Mouse (Mus musculus): ENCODE measurements around the gene Tmod3.
"Not testable (repeated sequence)": the region's sequence is repeated elsewhere in the genome, so short reads cannot be mapped to it uniquely, and the experiment has no call there.

The Tmod3 gene

GRCm38 (mm10) chr9:75558360-75558759 is 1.1 kb downstream of the Tmod3 start:
- DNase-seq (ENCODE audit: low read depth, low spot score): no peak

DNA sequence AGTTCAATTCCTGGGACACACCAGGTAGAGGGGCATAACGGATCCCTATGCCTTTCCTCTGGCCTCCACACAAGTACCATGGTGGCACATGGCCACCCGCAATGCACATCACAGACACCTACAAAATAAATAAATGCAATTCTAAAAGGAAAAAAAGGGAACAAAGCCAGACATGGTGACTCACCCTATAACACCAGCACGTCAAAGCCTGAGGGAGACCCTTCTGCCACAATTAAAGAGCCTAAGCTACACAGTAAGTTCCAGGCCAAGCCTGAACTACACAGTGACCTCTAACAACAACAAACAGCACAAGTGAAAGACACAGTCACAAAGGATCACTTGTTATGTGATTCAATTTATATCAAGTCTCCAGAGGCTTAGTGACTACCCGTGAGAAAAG is 5.7 kb downstream of the Tmod3 start:
- no peak for DNase-seq (ENCODE audit: low read depth, low spot score)

GRCm38 (mm10) chr9:75551342-75551741 is 8.1 kb downstream of the Tmod3 start:
- no peak for DNase-seq (ENCODE audit: low read depth, low spot score)

DNA sequence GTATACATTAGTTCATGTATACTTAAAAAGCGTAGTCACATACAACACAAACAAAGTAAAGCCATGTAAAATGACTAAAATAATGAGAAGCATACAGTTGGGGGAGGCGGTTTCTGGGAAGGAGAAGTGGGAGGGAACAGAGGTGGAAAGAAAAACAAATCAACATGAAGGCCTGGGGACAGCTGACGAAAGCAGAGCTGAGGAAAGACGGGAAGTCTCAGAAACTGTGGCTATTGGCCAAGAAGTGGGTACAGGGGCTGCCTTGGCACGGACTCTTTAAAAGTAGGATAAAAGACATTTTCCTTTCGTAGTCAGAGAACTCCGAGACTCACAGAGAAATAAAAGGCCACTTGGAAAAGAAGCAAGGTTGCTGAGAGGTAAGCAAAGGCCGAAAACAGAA is 10.4 kb downstream of the Tmod3 start:
- no peak for DNase-seq (ENCODE audit: low read depth, low spot score)

DNA sequence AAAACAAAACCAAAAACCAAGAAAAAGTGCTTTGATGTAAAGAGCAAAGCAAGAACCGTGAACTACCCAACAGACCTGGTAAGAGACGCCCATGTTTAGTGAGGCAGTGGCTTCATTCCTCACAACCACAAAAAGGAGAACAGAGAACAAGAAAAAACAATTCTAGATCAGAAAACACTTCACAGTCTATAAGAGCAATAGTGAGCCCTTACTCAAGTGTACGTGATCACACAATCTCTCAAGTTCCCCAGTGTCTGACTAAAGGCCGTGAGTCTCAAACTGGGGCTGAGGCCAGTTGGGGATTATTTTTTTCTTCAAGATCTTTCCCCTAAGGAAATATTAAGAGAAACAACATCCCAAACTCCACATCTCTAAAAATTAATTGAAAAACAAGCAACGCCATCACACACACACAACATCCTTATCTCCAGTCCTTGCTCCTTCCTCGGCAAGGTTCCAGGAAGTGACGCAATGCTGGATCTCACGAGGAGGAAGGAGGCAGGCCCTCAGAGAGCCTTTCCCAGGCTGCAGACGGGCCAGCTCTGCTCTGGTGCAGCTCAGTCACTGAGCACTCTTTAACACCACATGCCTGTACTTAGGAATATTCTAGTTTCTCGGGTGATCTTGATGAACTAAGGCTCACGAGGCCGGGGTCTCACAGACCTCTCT is 12.4 kb downstream of the Tmod3 start:
- DNase-seq (ENCODE audit: low read depth, low spot score): no peak

DNA sequence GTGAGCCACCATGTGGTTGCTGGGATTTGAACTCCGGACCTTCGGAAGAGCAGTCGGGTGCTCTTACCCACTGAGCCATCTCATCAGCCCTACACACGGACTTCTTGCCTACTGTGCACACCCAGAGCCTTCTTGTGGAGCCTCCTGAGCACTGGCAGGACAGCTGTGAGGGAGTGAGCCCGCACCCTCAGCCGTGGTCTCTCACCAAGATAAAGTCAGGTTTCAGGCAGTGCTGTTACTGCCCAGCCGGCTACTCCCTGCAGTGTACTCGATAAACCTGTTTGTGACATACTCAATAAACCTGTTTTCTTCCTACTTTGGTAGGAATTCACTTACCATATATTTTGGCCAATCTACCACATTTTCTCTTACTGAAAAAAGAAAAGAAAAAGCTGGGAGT is 13.9 kb downstream of the Tmod3 start:
- DNase-seq (ENCODE audit: low read depth, low spot score): no peak

GRCm38 (mm10) chr9:75541497-75541896 is 18.0 kb downstream of the Tmod3 start:
- no peak for DNase-seq (ENCODE audit: low read depth, low spot score)

DNA sequence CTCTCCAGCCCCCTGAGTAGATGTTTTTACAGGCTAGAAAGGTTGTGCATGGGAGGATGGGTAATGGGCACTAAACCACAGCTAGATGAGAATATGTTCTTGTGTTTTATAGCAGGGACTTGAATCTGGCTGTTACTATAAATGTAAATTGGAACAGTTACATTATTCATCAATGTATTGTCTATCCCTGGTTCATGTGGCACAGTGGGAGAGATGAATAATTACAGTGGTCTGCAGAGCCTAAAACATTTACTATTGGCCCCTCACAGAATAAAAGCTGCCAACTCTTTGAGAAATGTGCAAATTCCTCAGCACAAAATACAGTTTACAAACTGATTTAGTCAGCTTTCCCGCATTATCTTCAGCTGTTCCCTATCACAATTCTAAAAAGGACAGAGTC is 23.0 kb downstream of the Tmod3 start:
- DNase-seq (ENCODE audit: low read depth, low spot score): no peak

DNA sequence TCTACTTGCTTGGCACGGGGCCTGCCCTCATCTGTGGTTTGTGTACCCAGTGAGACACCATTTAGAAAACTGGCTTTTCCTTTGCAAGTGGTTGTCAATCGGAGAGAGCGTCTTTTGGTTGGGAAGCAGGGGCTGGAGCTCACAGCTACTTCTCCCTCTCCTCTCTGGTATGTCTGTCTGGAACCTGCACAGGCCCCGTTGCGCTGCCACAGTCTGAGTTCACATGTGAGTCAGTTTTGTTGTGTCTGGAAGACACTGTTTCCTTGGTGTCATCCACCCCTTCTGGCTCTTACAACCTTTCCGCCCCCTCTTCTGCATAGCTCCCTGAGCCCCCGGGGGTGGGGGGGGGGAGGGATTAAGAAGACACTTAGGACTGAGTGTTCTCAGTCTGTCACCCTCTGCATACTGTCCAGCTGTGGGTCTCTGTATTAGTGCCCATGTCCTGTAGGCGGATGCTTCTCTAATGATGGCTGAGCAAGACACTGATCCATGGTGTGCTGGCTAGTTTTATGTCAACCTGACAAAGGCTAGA is 25.0 kb downstream of the Tmod3 start:
- no peak for DNase-seq (ENCODE audit: low read depth, low spot score)

- not testable (repeated sequence) for DNase-seq (ENCODE audit: low read depth, low spot score)
Measured at GRCm38 (mm10) chr9:75532989-75533388, 26.5 kb downstream of the Tmod3 start.

DNA sequence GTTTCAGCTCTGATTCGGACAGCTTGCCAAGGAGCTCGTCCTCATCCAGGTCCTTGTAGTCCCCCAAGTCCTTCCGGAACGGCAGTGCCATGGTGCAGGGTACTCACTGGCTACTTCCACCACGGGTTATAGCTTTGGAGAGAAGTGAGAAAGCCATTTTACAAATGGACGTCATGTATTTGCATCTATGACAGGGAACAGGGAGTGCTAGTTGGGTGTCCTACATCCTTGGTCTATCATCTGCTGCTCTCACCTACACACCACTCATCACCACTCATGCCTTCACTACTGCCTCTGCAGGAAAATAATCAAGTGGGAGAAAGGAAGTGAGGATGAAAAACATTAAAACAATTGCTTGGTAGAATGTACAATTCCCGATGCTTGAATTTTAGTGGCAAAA is 27.0 kb downstream of the Tmod3 start:
- DNase-seq (ENCODE audit: low read depth, low spot score): no peak

- DNase-seq (ENCODE audit: low read depth, low spot score): no peak
Measured at GRCm38 (mm10) chr9:75529358-75529757, 30.1 kb downstream of the Tmod3 start.

GRCm38 (mm10) chr9:75528096-75528495 is 31.4 kb downstream of the Tmod3 start:
- DNase-seq (ENCODE audit: low read depth, low spot score): no peak

DNA sequence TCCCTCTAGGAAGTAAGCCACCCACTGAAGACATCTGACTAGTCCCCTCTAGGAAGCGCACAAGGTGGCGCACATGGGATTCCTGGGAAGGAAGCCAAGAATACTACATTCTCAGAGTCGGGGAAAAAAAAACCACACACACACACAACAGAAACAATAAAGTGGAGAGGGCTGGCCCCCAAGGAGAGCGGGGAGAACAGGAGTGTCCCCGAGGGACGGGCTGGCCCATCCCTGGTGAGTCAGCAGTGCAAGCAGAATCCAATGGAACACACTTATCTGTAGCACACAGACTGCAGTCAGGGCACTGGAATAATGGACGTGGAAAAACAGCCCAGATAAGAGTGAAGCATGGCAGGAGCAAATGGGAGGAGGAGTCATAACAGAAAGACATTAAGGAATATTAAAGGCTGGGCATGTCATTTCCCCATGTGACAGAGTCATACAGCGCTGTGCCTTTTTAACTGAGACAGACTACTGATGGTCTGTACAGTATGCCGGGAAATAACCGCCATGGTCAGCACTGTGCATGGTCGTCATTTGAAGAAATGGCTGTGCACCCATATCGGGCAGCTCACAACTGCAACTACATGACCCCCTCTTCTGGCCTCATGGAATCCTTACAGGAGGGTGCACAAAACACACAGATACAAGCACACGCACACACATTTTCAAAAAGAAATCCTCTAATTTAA is 31.9 kb downstream of the Tmod3 start:
- no peak for DNase-seq (ENCODE audit: low read depth, low spot score)

DNA sequence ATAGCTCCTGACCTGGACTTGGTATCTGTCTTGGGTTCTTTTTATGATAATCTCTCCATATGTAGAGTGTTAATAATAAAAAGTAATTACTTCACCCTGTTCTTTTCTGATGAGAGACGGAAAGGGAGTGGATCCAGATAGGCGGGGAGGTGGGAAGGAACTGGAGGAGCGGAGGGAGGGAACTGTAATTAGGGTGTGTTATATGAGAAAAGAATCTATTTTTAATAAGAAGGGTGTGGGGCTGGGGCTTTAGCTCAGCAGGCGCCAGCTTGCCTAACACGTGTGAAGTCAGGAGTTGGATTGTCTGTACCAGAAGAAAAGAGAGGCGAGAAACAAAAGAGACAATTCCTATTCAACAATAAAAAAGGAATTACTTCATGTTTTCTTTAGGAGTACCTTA is 35.8 kb downstream of the Tmod3 start:
- DNase-seq (ENCODE audit: low read depth, low spot score): no peak

GRCm38 (mm10) chr9:75522217-75522616 is 37.2 kb downstream of the Tmod3 start:
- no peak for DNase-seq (ENCODE audit: low read depth, low spot score)

DNA sequence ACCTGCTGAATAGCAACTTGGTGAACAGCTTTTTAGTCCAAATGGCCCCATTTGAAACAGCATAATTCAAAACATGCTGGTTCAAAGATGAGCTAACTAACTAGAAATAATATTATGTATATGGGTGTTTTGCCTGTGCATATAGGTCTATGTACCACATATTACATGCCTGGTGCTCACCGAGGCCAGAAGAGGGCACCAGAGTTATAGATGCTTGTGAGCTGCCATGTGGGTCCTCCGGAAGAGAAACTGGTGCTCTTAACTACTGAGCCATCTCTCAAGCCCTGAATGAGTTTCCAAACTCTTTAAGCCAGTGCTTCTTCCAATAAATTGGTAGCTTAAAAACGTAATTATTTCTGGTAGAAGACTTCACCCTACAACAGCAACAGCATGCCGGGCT is 37.7 kb downstream of the Tmod3 start:
- DNase-seq (ENCODE audit: low read depth, low spot score): peak; percentile 9

GRCm38 (mm10) chr9:75520940-75521339 is 38.5 kb downstream of the Tmod3 start:
- DNase-seq (ENCODE audit: low read depth, low spot score): no peak

- DNase-seq (ENCODE audit: low read depth, low spot score): no peak
Measured at GRCm38 (mm10) chr9:75517751-75518150, 41.7 kb downstream of the Tmod3 start.

DNA sequence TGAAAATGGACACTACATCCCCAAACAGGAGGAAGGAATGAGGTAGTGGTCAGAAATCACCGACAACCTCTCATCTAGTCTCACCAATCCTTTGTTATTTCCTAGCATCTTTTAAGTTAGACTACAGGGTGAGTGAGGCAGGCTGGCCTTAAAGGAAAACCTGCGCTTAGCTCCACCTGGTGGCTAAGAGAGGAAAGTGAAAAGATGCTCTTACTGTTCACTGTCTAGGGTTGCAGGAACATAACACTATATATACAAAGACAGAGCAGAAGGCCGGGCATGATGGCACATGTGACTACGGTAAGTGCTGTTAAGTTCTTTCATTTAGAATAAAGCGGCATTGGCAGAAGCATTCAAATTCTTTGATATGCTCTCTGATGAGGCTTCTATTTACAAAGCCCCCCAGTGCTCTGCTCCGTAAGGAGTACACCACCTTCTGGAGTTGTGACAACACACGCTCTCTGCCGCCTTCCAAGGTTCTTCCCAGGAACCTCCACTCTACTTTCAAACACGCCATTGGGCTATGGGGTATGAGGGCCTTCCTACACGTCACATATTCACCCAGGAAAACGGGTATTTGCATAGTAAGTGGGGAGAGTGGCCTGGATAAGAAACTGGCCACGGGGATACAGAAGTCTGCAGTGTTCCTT is 43.9 kb downstream of the Tmod3 start:
- peak; percentile 29 for DNase-seq (ENCODE audit: low read depth, low spot score)

DNA sequence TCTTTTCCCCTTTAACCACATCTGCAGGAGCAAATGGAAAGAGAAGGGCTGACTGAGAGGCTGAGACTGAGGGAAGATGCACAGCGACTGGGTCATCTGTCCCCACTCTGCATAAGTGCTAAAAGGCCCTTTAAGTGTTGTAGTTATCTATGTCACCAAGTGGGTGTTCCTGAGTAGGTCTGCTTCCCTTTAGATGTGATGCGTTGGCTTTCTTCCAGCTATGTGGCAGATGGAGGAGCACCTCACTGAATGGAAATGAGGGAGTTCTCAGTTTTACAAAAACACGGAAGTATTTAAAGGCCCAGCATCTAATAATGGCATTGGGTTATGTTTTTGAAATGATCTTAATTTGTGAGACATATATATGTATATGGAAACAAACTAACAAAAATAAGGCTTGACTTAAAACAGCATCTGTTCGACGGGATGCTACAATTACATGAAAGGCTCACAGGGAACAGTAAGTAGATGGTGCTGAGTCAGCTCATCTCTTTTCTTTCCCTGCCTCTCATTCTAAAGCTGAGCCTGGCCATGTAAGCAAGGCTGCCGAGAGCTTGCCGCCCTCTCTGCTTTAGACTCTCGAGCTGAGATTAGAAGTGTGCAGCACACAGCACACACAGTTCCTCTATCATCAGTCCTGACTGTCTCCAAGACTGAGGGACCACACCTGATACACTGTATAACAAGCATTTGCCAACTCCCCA is 48.1 kb downstream of the Tmod3 start:
- DNase-seq (ENCODE audit: low read depth, low spot score): no peak

- no peak for DNase-seq (ENCODE audit: low read depth, low spot score)
Measured at GRCm38 (mm10) chr9:75504311-75504710, 55.1 kb downstream of the Tmod3 start.

Data from retina, adult 2 months (tissue).